Mouse (Mus musculus) stomach, embryonic 14.5 days (tissue): ENCODE data around the gene Ncam1. TPM values are rescaled to one million over a fixed set of nuclear protein-coding genes. Genes with fewer than 3 reads are reported as not detected.

ENCODE experiments used
- ATAC-seq: fragments of 200-750 bp; cut with Nextera tagmentation; 2 replicates; pipeline ENCODE4 v1.8.0; 2017; ENCODE audit warnings: low read depth, moderate TSS enrichment; ENCODE audit not compliant: insufficient number of reproducible peaks, insufficient read depth, low FRiP score
- H3K27ac ChIP-seq: fragments of 300-500 bp; sonication (generic); 2 replicates; pipeline ENCODE4 v1.5.1; 2014; ENCODE audit warnings: mild to moderate bottlenecking, low read length, moderate library complexity, mixed read lengths
- H3K27me3 ChIP-seq: fragments of 300-500 bp; sonication (generic); 2 replicates; pipeline ENCODE4 v1.6.1; 2014; ENCODE audit warnings: low read length, control low read depth, mixed read lengths; ENCODE audit not compliant: control insufficient read depth, insufficient read depth
- H3K36me3 ChIP-seq: fragments of 300-500 bp; sonication (generic); 2 replicates; pipeline ENCODE4 v1.6.1; 2014; ENCODE audit warnings: mild to moderate bottlenecking, control low read depth, low read length, moderate library complexity, mixed read lengths; ENCODE audit not compliant: control insufficient read depth, insufficient read depth
- H3K4me1 ChIP-seq: fragments of 300-500 bp; sonication (generic); 2 replicates; pipeline ENCODE4 v1.6.1; 2014; ENCODE audit warnings: low read length, control low read depth, mixed read lengths; ENCODE audit not compliant: control insufficient read depth, insufficient read depth
- H3K4me2 ChIP-seq: fragments of 300-500 bp; sonication (generic); replicated peaks from 2 replicates; pipeline ENCODE4 v1.6.1; 2014; ENCODE audit warnings: low read depth, low read length, control low read depth
- H3K4me3 ChIP-seq: fragments of 300-500 bp; sonication (generic); 2 replicates; pipeline ENCODE4 v1.5.1; 2014; ENCODE audit warnings: low read depth, low read length, control low read depth
- H3K9ac ChIP-seq: fragments of 300-500 bp; sonication (generic); replicated peaks from 2 replicates; pipeline ENCODE4 v1.6.1; 2014; ENCODE audit warnings: low read depth, mild to moderate bottlenecking, control low read depth, low read length, moderate library complexity, mixed read lengths
- H3K9me3 ChIP-seq: fragments of 300-500 bp; sonication (generic); 2 replicates; pipeline ENCODE4 v1.6.1; 2016; ENCODE audit warnings: low read depth, low read length, control low read depth; ENCODE audit not compliant: control insufficient read depth
- WGBS: fragments of 180-500 bp; shearing (Covaris S2); extraction: QIAGEN DNeasy Blood & Tissue Kit; methylation state at CpG from one replicate; pipeline ENCODE4 v1.1.7; 2014; 5-methylcytosine and 5-hydroxymethylcytosine counted together
- polyA plus RNA-seq: library from polyadenylated mRNA; unstranded; fragments of >200 nt; fragmentation: Nextera tagmentation; extraction: Ambion mirVana; gene quantifications from 2 replicates; pipeline ENCODE4 v1.2.1, GENCODE M21; 2014

Gene Ncam1
- polyA plus RNA-seq, 1 experiment from 2014 or later: 115 TPM

- H3K4me2 ChIP-seq: no peak overlapping the region
- no peak overlapping the region for H3K27ac ChIP-seq
- H3K9ac ChIP-seq: no peak overlapping the region
- no peak for ATAC-seq
- WGBS: 90% methylated on average over 2 of the region's 2 CpGs
- H3K36me3 ChIP-seq: no peaks in the 10 kb centered on the region
- H3K4me3 ChIP-seq: no peak overlapping the region
- no peaks in the 10 kb centered on the region for H3K27me3 ChIP-seq
- no peaks in the 10 kb centered on the region for H3K9me3 ChIP-seq
- no peaks in the 10 kb centered on the region for H3K4me1 ChIP-seq
These were observed 137.2 kb downstream of the Ncam1 start for GRCm38 (mm10) chr9:49661480-49661879.

GRCm38 (mm10) chr9:49658381-49658856 is 140.3 kb downstream of the Ncam1 start:
- Histone ChIP-seq H3K4me2 (no peak overlapping the region), H3K36me3 (no peaks in the 10 kb centered on the region), H3K9me3 (no peaks in the 10 kb centered on the region), H3K27ac (no peak overlapping the region), H3K4me1 (no peaks in the 10 kb centered on the region), H3K27me3 (no peaks in the 10 kb centered on the region), H3K4me3 (no peak overlapping the region), H3K9ac (no peak overlapping the region)
- ATAC-seq: no peak
- WGBS: 85% methylated on average over 4 of the region's 4 CpGs

- Histone ChIP-seq H3K36me3 (no peaks in the 10 kb centered on the region), H3K27ac (no peak overlapping the region), H3K4me1 (no peaks in the 10 kb centered on the region), H3K4me3 (no peak overlapping the region), H3K27me3 (no peaks in the 10 kb centered on the region), H3K4me2 (no peak overlapping the region), H3K9me3 (no peaks in the 10 kb centered on the region), H3K9ac (no peak overlapping the region)
- 88% methylated on average over 3 of the region's 3 CpGs for WGBS
- no peak for ATAC-seq
These were observed 144.3 kb downstream of the Ncam1 start for GRCm38 (mm10) chr9:49654470-49654869.

GRCm38 (mm10) chr9:49653478-49654245 is 145.1 kb downstream of the Ncam1 start:
- Histone ChIP-seq H3K27ac (no peak overlapping the region), H3K9ac (no peak overlapping the region), H3K4me2 (no peak overlapping the region), H3K27me3 (no peaks in the 10 kb centered on the region), H3K9me3 (no peaks in the 10 kb centered on the region), H3K4me1 (no peaks in the 10 kb centered on the region), H3K36me3 (no peaks in the 10 kb centered on the region), H3K4me3 (no peak overlapping the region)
- 77% methylated on average over 9 of the region's 9 CpGs for WGBS
- ATAC-seq: no peak

GRCm38 (mm10) chr9:49644296-49644695 is 154.4 kb downstream of the Ncam1 start:
- Histone ChIP-seq H3K27ac (no peak overlapping the region), H3K4me3 (no peak overlapping the region), H3K27me3 (no peaks in the 10 kb centered on the region), H3K9ac (no peak overlapping the region), H3K9me3 (peaks cover 5% of the 10 kb centered on the region; the same call in 1 of the 2 replicates), H3K4me2 (no peak overlapping the region), H3K36me3 (no peaks in the 10 kb centered on the region; the same call in 1 of the 2 replicates), H3K4me1 (no peaks in the 10 kb centered on the region)
- 85% methylated on average over 2 of the region's 2 CpGs for WGBS
- ATAC-seq: no peak

GRCm38 (mm10) chr9:49640764-49641163 is 158.0 kb downstream of the Ncam1 start:
- Histone ChIP-seq H3K9me3 (no peaks in the 10 kb centered on the region), H3K4me3 (no peak overlapping the region), H3K27ac (no peak overlapping the region), H3K4me2 (no peak overlapping the region), H3K36me3 (no peaks in the 10 kb centered on the region; the same call in 1 of the 2 replicates), H3K4me1 (no peaks in the 10 kb centered on the region; the same call in 1 of the 2 replicates), H3K9ac (no peak overlapping the region), H3K27me3 (no peaks in the 10 kb centered on the region)
- ATAC-seq: no peak
- 96% methylated on average over 3 of the region's 3 CpGs for WGBS

- H3K27me3 ChIP-seq: no peaks in the 10 kb centered on the region
- ATAC-seq: no peak
- no peak overlapping the region for H3K9ac ChIP-seq
- H3K4me1 ChIP-seq: no peaks in the 10 kb centered on the region; the same call in 1 of the 2 replicates
- no peak overlapping the region for H3K4me3 ChIP-seq
- WGBS: 71% methylated on average over 8 of the region's 8 CpGs
- H3K9me3 ChIP-seq: no peaks in the 10 kb centered on the region
- H3K4me2 ChIP-seq: no peak overlapping the region
- H3K36me3 ChIP-seq: no peaks in the 10 kb centered on the region; the same call in 1 of the 2 replicates
- H3K27ac ChIP-seq: no peak overlapping the region
These were observed 158.6 kb downstream of the Ncam1 start for GRCm38 (mm10) chr9:49640142-49640541.

GRCm38 (mm10) chr9:49637955-49638354 is 160.8 kb downstream of the Ncam1 start:
- ATAC-seq: no peak
- no peak overlapping the region for H3K4me3 ChIP-seq
- no peaks in the 10 kb centered on the region for H3K9me3 ChIP-seq
- no peaks in the 10 kb centered on the region for H3K27me3 ChIP-seq
- no peak overlapping the region for H3K9ac ChIP-seq
- H3K36me3 ChIP-seq: no peaks in the 10 kb centered on the region; the same call in 1 of the 2 replicates
- no peaks in the 10 kb centered on the region; the same call in 1 of the 2 replicates for H3K4me1 ChIP-seq
- H3K4me2 ChIP-seq: no peak overlapping the region
- no peak overlapping the region for H3K27ac ChIP-seq
